Mouse (Mus musculus) kidney, postnatal 0 days (tissue): ENCODE measurements around the gene Ptpre. TPM values are rescaled to one million over a fixed set of nuclear protein-coding genes. Genes with fewer than 3 reads are reported as not detected.

Experiments
- ATAC-seq: fragments of 200-750 bp; cut with Nextera tagmentation; replicated peaks from 2 replicates; pipeline ENCODE4 v1.8.0; 2017; ENCODE audit warnings: low read depth, moderate number of reproducible peaks, moderate TSS enrichment, moderate library complexity; ENCODE audit not compliant: low FRiP score
- DNase-seq: peaks from one replicate; pipeline ENCODE4 v3.0.0-alpha.2; 2016; ENCODE audit warnings: low spot score
- H3K27ac ChIP-seq: fragments of 300-500 bp; sonication (generic); 2 replicates; pipeline ENCODE4 v1.5.1; 2014; ENCODE audit warnings: mild to moderate bottlenecking
- H3K27me3 ChIP-seq: fragments of 300-500 bp; sonication (generic); 2 replicates; pipeline ENCODE4 v1.6.1; 2014; ENCODE audit warnings: low read length, mixed read lengths; ENCODE audit not compliant: insufficient read depth
- H3K36me3 ChIP-seq: fragments of 300-500 bp; sonication (generic); 2 replicates; pipeline ENCODE4 v1.6.1; 2014; ENCODE audit warnings: low read length, mixed read lengths; ENCODE audit not compliant: insufficient read depth
- H3K4me1 ChIP-seq: fragments of 300-500 bp; sonication (generic); replicated peaks from 2 replicates; pipeline ENCODE4 v1.6.1; 2014; ENCODE audit warnings: antibody characterized with exemption, low read length, mixed read lengths; ENCODE audit not compliant: insufficient read depth
- H3K4me2 ChIP-seq: fragments of 300-500 bp; sonication (generic); 2 replicates; pipeline ENCODE4 v1.6.1; 2014; ENCODE audit warnings: mild to moderate bottlenecking, low read length, moderate library complexity, mixed read lengths
- H3K4me3 ChIP-seq: fragments of 300-500 bp; sonication (generic); replicated peaks from 2 replicates; pipeline ENCODE4 v1.5.1; 2014; ENCODE audit warnings: low read depth, low read length
- H3K9ac ChIP-seq: fragments of 300-500 bp; sonication (generic); 2 replicates; pipeline ENCODE4 v1.6.1; 2014; ENCODE audit warnings: low read depth, low read length
- H3K9me3 ChIP-seq: fragments of 300-500 bp; sonication (generic); replicated peaks from 2 replicates; pipeline ENCODE4 v1.6.1; 2016; ENCODE audit warnings: low read length, inconsistent platforms, mixed read lengths
- CTCF ChIP-seq: IDR thresholded peaks from 2 replicates; pipeline ENCODE4 v1.5.1; 2016; ENCODE audit warnings: antibody characterized with exemption, low read depth, mild to moderate bottlenecking, moderate library complexity
- WGBS: fragments of 180-500 bp; shearing (Covaris S2); extraction: QIAGEN DNeasy Blood & Tissue Kit; methylation state at CpG from one replicate; pipeline ENCODE4 v1.1.7; 2014; 5-methylcytosine and 5-hydroxymethylcytosine counted together
- polyA plus RNA-seq: library from polyadenylated mRNA; unstranded; fragments of >200 nt; fragmentation: Nextera tagmentation; extraction: Ambion mirVana; gene quantifications from 2 replicates; pipeline ENCODE4 v1.2.1, GENCODE M21; 2015

Gene Ptpre
- polyA plus RNA-seq, 1 experiment from 2014 or later, result 1.3 TPM

GRCm38 (mm10) chr7:135528515-135528914 is 8.8 kb upstream of the Ptpre start, which contains the start of gene Clrn3:
Clrn3 (minus strand) TSS chr7:135528654.
- peak within 1 kb of the TSS; percentile 1; the same call in 1 of the 2 replicates for H3K4me3 ChIP-seq
- no peaks in the 10 kb centered on the region for H3K27me3 ChIP-seq
- no peaks in the 10 kb centered on the region for H3K9me3 ChIP-seq
- peak; percentile 74 for ATAC-seq
- H3K36me3 ChIP-seq, result no peaks in the 10 kb centered on the region
- DNase-seq, result no peak
- no peak within 1 kb of the TSS for H3K9ac ChIP-seq
- H3K27ac ChIP-seq, result peak within 1 kb of the TSS; percentile 50
- peak within 1 kb of the TSS; percentile 16; the same call in 1 of the 2 replicates for H3K4me2 ChIP-seq
- TF ChIP-seq CTCF, result no peak
- WGBS, result 45% methylated on average over 7 of the region's 7 CpGs
- no peaks in the 10 kb centered on the region for H3K4me1 ChIP-seq

- Histone ChIP-seq H3K9ac (no peak overlapping the region), H3K36me3 (no peaks in the 10 kb centered on the region), H3K4me2 (no peak overlapping the region), H3K27me3 (no peaks in the 10 kb centered on the region), H3K9me3 (no peaks in the 10 kb centered on the region), H3K4me3 (no peak overlapping the region), H3K27ac (peak overlapping the region; percentile 32; the same call in 1 of the 2 replicates), H3K4me1 (no peaks in the 10 kb centered on the region)
- no peak for TF ChIP-seq CTCF
- ATAC-seq (no peak), DNase-seq (no peak)
- WGBS, result 82% methylated on average over 2 of the region's 2 CpGs
These were observed 8.2 kb upstream of the Ptpre start for GRCm38 (mm10) chr7:135529068-135529467.

GRCm38 (mm10) chr7:135534548-135535189 is 2.6 kb upstream of the Ptpre start:
- Histone ChIP-seq H3K36me3 (no peaks in the 10 kb centered on the region), H3K4me1 (no peaks in the 10 kb centered on the region), H3K4me2 (no peak overlapping the region), H3K27me3 (no peaks in the 10 kb centered on the region), H3K27ac (no peak overlapping the region), H3K4me3 (no peak overlapping the region), H3K9ac (no peak overlapping the region), H3K9me3 (no peaks in the 10 kb centered on the region)
- DNase-seq (no peak), ATAC-seq (no peak)
- TF ChIP-seq CTCF, result no peak
- 34% methylated on average over 2 of the region's 2 CpGs for WGBS

GRCm38 (mm10) chr7:135535908-135536307 is 1.4 kb upstream of the Ptpre start:
- WGBS, result 70% methylated on average over 3 of the region's 3 CpGs
- DNase-seq, result no peak
- no peaks in the 10 kb centered on the region for H3K9me3 ChIP-seq
- H3K27ac ChIP-seq, result no peak overlapping the region
- TF ChIP-seq CTCF, result no peak
- no peak overlapping the region for H3K4me3 ChIP-seq
- H3K4me2 ChIP-seq, result no peak overlapping the region
- no peaks in the 10 kb centered on the region for H3K27me3 ChIP-seq
- no peak for ATAC-seq
- H3K36me3 ChIP-seq, result no peaks in the 10 kb centered on the region
- no peaks in the 10 kb centered on the region for H3K4me1 ChIP-seq
- no peak overlapping the region for H3K9ac ChIP-seq

DNA sequence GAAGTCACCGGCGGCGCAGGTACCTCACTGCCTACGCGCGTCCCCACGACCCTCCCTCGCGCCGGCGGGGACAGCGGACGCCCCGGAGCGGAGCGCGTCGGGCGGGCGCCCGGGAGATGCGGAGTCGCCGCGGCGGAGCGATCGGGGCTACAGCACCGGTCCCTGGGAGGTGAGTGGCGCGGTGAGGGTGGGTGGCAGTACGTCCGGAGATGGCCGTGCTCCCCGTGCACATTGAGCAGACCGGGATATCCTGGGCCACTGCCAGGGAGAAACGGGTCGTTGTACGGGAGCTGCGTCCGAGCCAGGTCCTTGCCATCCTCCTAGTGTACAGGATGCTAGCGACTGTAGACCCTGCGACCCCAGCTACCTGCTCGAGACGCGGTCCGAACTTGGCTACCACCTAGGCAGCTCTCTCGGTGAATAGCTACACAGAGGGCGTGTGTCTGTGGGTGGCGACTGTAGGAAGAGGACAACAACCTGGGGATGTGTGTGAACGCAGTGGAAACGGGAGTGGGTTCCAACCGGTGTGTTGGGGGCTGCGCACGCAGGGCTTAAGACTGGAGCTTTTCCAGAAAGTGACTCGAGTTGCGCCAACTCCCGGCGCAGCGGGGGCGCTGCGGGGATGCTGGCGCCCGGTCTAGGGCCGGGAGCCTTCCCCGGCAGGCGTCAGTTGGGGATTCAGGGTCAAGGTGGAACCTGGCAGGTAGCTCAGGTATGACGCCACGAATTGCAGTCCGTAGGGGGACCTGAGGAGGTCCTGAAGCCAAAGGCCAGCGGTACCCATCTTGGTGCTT is 864 bp downstream of the Ptpre start:
- DNase-seq, result peak; percentile 7
- H3K4me3 ChIP-seq, result peak overlapping the region; percentile 42
- peak overlapping the region; percentile 50 for H3K9ac ChIP-seq
- peak; percentile 57 for ATAC-seq
- no peaks in the 10 kb centered on the region for H3K27me3 ChIP-seq
- WGBS, result 1% methylated on average over 71 of the region's 71 CpGs
- H3K4me1 ChIP-seq, result no peaks in the 10 kb centered on the region
- no peaks in the 10 kb centered on the region for H3K9me3 ChIP-seq
- 0 out of 2 replicates have a peak, but pooled peaks have one; percentile 5 for TF ChIP-seq CTCF
- H3K36me3 ChIP-seq, result no peaks in the 10 kb centered on the region
- H3K27ac ChIP-seq, result no peak overlapping the region
- H3K4me2 ChIP-seq, result peak overlapping the region; percentile 87

DNA sequence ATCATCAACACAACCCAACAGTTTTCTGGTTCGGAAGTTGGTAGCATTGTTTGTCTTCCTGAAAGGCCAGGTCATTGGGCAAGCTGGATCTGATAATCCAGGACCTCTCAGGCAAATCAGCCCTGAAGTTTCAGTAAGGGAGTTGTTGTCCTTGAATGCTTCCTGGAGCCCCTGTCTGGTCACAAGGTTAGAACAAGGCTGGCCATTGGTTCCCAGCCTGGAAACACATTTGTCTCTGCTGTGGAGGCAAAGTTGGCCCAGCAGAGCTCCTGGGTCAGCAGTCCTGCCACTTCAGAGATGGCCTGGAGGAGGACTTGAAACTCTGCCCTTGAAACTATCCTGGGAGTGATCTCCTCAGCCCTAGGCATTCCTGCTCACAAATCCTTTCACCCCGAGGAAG is 2.1 kb downstream of the Ptpre start:
- H3K4me1 ChIP-seq, result no peaks in the 10 kb centered on the region

More for the DNA sequence above, 2.1 kb downstream of the Ptpre start:
- ATAC-seq (no peak), DNase-seq (no peak)
- no peaks in the 10 kb centered on the region for H3K36me3 ChIP-seq
- H3K27ac ChIP-seq, result no peak overlapping the region
- no peaks in the 10 kb centered on the region for H3K9me3 ChIP-seq
- no peak overlapping the region for H3K9ac ChIP-seq
- no peak for TF ChIP-seq CTCF
- H3K27me3 ChIP-seq, result no peaks in the 10 kb centered on the region
- peak overlapping the region; percentile 5; the same call in 1 of the 2 replicates for H3K4me2 ChIP-seq
- H3K4me3 ChIP-seq, result no peak overlapping the region
- WGBS, result 65% methylated on average over 2 of the region's 2 CpGs
